Mouse (Mus musculus) T-helper 1 cell (primary cell): ENCODE data around the gene Ktn1.

Experiments
- in situ Hi-C: fragments of 300-600 bp; cut with MboI, MseI; formaldehyde crosslinking; loops from one replicate; pipeline ENCODE4 v1.15.1; 2025; ENCODE audit warnings: high pct_unique_total_duplicates

The Ktn1 gene

DNA sequence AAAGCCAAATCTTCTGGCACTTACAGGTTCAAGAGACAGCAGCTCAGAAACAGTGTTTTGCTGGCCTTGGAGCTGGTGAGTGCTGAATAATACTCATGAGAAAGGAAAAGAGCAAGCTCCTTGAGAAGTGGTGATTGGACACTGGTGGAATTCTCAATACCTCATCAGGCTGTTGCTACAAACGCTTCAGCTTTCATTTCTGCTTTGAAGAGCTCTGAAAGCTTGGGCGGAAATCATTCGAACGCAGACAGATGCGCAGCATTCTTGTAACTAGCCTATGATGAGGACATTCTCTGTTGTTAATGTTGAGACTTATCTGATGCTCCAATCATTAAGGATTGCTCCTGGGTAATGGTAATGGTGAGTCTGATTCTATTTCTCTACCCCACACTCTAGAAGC lies at the start of gene Ktn1:
Gene Ktn1, plus strand, starts transcription at position 231 of the 400 bp plus-strand sequence.
- in situ Hi-C loops = no loop called here

GRCm38 (mm10) chr14:47613254-47613653 lies 35.0 kb upstream of the Ktn1 start:
- in situ Hi-C loops = no loop called here

GRCm38 (mm10) chr14:47618891-47619290 lies 29.4 kb upstream of the Ktn1 start:
- in situ Hi-C loops = no loop called here

- in situ Hi-C loops = no loop called here
These were observed 26.3 kb upstream of the Ktn1 start for GRCm38 (mm10) chr14:47621901-47622300.

- in situ Hi-C loops = no loop called here
These were observed 23.4 kb upstream of the Ktn1 start for GRCm38 (mm10) chr14:47624837-47625236.

DNA sequence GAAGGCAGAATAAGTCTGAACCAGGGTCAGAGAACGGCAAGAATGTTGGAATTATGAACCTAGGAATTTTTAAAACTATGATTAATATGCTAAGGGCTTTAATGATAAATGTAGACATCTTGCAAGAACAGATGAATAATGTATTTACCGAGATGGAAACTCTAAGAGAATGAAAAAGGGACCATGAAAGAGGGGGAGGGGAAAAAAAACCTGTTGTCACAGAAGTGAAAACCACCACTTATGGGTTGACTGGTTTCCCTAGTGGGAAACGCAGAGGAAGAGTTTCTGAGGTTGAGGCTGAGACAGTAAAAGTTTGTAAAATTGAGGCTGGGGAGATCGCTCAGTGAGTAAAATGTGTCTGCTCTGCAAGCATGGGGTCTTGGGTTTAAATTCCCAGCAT lies 22.1 kb upstream of the Ktn1 start:
- in situ Hi-C loops = no loop called here

GRCm38 (mm10) chr14:47626812-47627211 lies 21.4 kb upstream of the Ktn1 start:
- in situ Hi-C loops = no loop called here

DNA sequence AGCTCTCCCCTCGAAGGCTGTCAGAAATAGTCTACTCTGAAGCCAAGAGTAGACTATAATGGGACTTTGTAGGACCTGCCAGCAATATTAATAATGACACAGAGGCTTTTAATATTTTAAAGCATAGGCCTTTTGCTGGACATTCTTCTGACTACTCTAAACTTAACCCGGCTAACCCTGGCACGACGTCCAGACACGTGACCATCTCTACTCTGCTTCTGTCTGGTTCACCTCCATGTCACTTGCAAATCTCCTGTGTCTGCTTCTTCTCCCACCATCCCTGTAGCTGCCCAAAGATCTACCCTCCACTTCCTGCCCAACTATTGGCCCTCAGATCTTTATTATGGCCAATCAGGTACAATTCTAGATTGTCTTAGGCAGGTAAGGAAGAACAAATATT lies 20.9 kb upstream of the Ktn1 start:
- in situ Hi-C loops = no loop called here

DNA sequence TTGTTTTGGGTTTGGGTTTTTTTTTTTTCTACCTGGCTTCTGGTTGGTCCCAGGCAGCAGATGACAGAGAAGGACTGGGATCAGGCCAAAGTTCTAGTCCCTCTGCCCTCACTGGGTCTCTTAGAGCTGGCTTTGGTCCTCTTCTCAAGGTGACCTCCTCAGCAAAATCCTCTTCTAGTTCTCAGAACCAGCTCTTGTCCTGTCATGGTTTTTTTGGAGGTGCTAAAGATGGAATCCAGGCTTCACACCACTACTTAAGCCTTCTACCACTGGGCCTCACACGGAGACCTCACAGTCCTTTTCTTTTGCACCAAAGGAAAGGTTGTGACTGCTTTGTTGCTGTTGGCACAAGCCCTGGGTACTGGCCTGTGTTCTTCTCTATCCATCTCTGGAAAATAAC lies 15.8 kb upstream of the Ktn1 start:
- in situ Hi-C loops = no loop called here

GRCm38 (mm10) chr14:47634410-47634809 lies 13.8 kb upstream of the Ktn1 start:
- in situ Hi-C loops = no loop called here

GRCm38 (mm10) chr14:47634846-47635245 lies 13.4 kb upstream of the Ktn1 start:
- in situ Hi-C loops = no loop called here

DNA sequence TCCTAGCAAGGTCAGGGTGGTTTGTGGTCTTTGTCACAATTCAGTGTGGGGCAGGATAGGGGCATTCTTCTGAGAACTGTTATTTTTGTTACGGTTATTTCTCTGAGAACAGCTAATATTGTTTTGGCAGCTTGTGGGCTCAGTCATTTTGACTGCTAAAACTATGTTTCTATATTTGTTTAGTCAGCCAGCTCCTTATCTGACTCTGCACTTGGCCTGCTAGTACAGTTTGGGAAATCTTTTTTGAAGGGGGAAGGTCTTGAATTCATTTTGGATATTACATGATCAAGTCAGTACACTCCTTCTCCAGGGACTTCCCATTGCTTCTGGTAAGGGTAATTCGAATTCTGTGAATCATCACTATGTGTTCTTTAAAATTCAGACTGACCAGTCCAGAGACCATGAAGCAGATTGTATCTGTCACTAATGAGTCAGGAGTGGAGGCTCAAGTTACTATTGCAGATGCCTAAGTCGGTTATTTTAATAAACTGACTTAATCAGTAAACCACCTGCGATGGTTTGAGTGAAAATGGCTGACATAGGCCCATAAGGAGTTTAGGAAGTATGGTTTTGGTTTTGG lies 9.8 kb upstream of the Ktn1 start:
- in situ Hi-C loops = no loop called here

GRCm38 (mm10) chr14:47645620-47646019 lies 2.6 kb upstream of the Ktn1 start:
- in situ Hi-C loops = no loop called here

DNA sequence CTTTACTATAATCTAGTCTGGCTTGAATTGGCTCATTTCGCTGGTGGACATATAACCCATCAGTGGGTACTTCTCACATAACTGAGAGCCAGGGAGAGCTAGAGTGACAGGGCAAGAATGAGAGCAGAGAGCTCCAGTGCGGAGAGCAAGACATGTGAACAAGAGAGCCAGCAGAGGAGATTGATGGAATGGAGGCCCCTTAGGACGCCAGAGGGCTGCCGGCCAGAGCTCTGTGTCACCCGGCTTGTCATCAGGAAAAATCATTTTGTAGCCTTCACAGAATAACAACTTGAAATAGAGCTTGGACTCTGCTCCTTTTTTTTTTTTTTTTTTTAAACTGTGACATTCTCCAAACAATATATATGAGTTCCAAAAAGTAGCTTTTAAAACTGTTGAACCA lies 2.0 kb upstream of the Ktn1 start:
- in situ Hi-C loops = no loop called here

DNA sequence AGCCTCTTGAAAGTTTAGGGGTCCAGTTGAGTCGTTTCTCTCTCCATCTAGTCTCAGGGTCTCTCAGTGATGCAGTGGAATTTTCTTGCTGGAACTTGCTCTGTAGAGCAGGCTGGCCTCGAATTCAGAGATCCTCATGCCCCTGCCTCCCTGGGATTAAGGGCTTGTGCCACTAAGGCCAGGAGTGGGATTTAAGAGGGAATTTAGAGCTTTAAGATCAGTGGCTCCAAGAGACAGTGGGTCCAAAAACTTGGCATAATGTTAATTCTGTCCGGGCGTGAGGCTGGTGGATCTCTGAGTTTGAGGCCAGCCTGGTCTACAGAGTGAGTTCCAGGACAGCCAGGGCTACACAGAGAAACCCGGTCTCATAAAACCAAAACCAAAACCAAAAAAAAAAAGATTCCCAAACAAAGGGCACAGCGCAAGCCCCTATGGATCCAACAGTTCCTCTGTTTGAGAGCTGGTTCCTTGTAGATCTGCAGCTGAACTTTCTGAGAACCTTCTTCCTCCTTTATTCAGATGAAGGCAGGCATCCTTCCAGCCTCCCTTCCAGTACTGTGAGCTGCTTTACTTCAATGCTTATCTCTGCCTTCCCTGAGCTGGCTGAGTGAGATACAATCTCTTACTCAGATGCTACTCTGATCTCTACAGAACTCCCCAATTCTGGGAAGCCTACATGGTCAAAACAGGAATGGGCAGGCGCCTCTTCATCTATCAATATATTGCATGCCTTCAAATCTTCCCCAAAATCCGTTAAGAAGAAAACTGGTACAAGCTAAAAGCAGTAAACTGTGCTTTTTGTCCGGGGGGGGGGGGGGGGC lies 1.3 kb upstream of the Ktn1 start:
- in situ Hi-C loops = no loop called here

DNA sequence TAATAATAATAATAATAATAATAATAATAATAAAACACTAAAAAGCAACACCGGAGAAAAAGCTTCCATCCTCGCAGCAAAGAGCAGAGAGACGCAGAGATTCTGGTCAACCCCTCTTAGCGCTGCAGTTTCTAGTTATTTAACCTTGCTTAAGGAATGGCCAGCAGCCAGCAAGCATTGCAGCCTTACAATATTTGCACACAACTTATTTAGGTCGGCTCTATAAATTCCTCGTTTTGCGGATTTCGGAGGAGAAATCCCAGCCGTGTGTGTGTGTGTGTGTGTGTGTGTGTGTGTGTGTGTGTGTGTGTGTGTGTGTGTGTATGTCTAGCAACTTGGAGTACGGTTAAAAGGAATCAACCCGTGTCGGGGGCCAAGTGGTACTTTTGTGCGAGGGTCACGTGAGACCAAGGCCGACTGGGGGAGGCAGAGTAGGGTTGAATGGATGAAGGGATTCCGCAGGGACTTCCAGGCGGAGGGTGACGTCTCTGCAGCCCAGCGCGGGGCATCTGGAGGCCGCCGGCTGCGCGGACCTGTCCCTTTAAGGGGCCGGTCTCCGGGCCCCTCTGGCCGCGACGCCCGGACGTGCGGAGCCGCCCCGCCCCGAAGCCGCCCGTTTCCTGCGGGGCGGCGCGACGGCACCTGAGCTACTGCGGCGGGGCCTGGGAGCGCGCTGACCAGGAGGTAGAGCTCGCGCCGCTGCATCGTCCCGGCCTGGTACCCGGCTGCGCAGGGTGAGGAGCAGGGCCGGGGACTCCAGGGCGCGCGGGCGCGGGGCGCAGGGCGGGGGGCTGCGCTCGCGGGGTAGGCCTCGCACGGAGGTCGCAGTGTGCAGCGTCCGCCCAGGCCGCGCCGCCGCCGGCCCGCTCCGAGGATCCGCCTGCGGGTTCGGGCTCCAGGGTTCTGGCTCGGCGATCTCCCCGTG lies 720 bp downstream of the Ktn1 start:
- in situ Hi-C loops = no loop called here

DNA sequence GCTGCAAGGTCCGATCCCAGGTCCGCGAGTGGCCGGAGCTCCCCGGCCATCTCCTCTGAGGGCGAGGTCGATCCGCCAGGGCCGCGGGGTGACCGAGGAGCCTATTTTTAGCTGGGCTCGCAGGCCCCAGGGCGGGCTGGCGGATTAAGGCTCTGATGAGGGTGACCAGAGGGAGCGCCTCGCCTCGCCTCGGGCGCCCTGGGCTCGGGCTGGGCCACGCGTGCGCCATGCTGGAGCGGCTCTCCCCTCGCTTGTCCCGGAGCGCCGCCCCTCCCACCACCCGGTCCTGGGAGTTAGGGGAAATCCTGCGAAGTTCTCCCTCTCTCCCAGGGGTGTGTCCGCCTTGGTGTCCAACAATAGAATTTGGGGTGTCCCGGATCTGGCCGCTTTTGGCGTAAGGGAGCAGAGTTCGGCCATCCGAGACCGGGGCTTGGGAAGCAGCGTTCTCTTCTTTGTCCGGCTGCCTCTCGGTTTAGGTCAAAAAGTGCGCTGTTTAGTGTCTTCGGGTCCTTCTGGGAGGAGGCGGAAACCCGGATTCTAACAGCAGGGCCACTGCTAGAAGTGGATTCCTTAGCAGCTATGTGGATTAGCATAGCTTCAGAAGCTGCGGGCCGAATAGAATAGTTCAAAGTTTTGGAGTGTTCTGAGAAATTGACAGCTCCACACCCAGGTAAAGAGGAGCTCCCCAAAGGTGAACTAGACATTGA lies 1.5 kb downstream of the Ktn1 start:
- in situ Hi-C loops = loop anchor here (10.0 kb wide), 1 partner anchor 365 kb away; no protein-coding TSS in a partner anchor

DNA sequence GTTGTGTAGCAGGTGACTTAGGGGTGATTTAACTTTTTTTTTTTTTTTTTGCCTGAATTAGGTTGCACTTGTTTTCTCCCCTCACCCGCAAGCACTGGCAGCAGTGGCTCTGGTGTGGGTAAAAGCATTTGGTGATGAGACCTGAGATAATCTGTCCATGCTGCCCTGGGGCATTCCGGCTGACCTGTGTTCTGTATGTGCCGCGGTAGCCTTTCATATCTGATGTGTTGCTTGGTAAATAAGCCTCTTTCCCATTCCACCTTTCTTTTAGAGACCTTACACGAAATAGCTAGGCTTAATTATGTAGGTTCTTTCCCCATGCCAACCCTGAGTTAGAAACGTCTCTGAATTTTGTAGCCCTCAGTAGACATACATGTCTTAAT lies 2.1 kb downstream of the Ktn1 start:
- in situ Hi-C loops = loop anchor here (10.0 kb wide), 1 partner anchor 366 kb away; no protein-coding TSS in a partner anchor

- in situ Hi-C loops = loop anchor here (10.0 kb wide), 1 partner anchor 366 kb away; no protein-coding TSS in a partner anchor
These were observed 3.0 kb downstream of the Ktn1 start for GRCm38 (mm10) chr14:47651272-47651671.

DNA sequence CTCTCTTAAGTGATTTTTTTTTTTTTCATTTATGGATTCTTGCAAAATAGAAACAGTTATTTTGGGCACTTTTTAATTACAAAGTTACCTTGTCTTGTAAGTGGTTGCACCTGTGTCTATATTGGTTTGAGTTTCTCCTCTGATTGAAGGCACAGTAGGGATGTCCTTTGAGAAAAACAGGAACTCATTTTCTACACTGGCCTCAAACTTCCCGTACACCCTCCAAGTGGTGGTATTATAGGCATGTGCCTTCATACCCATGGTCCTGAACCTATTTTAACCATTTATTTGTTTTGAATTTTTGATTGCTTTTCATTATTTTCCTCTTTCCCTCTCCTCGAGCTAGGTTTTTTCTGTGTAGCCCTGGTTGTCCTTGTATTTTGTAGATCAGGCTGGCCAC lies 7.2 kb downstream of the Ktn1 start:
- in situ Hi-C loops = loop anchor here (10.0 kb wide), 1 partner anchor 371 kb away; no protein-coding TSS in a partner anchor

- in situ Hi-C loops = no loop called here
These were observed 15.7 kb downstream of the Ktn1 start for GRCm38 (mm10) chr14:47663844-47664469.
